Mouse (Mus musculus) CD4-positive, CD25-positive, alpha-beta regulatory T cell, adult 2 months (primary cell): ENCODE measurements around the gene Fbxw8.

ENCODE experiments used
- DNase-seq: peaks from one replicate; pipeline ENCODE4 v3.0.0-alpha.2; 2012; ENCODE audit warnings: low read depth, low spot score

Fbxw8 gene

GRCm38 (mm10) chr5:118156976-118157375 lies 1.7 kb upstream of the Fbxw8 start:
- DNase-seq: no peak

GRCm38 (mm10) chr5:118155565-118155947 lies 292 bp upstream of the Fbxw8 start:
- DNase-seq: no peak

GRCm38 (mm10) chr5:118149711-118150110 lies 5.6 kb downstream of the Fbxw8 start:
- no peak for DNase-seq

- DNase-seq: no peak
Observed at GRCm38 (mm10) chr5:118147264-118147663, 8.0 kb downstream of the Fbxw8 start.

GRCm38 (mm10) chr5:118145999-118146679 lies 9.1 kb downstream of the Fbxw8 start:
- DNase-seq: no peak

GRCm38 (mm10) chr5:118145458-118145857 lies 9.8 kb downstream of the Fbxw8 start:
- no peak for DNase-seq

GRCm38 (mm10) chr5:118144770-118145169 lies 10.5 kb downstream of the Fbxw8 start:
- DNase-seq: no peak

GRCm38 (mm10) chr5:118144327-118144726 lies 10.9 kb downstream of the Fbxw8 start:
- no peak for DNase-seq

- DNase-seq: no peak
Observed at GRCm38 (mm10) chr5:118143211-118144026, 11.8 kb downstream of the Fbxw8 start.

- no peak for DNase-seq
Observed at GRCm38 (mm10) chr5:118142471-118142870, 12.8 kb downstream of the Fbxw8 start.

GRCm38 (mm10) chr5:118139630-118140029 lies 15.6 kb downstream of the Fbxw8 start:
- DNase-seq: no peak

- DNase-seq: no peak
Observed at GRCm38 (mm10) chr5:118136391-118136790, 18.9 kb downstream of the Fbxw8 start.

- no peak for DNase-seq
Observed at GRCm38 (mm10) chr5:118128651-118129050, 26.6 kb downstream of the Fbxw8 start.

- no peak for DNase-seq
Observed at GRCm38 (mm10) chr5:118128208-118128607, 27.1 kb downstream of the Fbxw8 start.

GRCm38 (mm10) chr5:118126671-118127070 lies 28.6 kb downstream of the Fbxw8 start:
- DNase-seq: no peak

GRCm38 (mm10) chr5:118123096-118123495 lies 32.2 kb downstream of the Fbxw8 start:
- no peak for DNase-seq

GRCm38 (mm10) chr5:118121928-118122327 lies 33.3 kb downstream of the Fbxw8 start:
- peak; percentile 41 for DNase-seq

- no peak for DNase-seq
Observed at GRCm38 (mm10) chr5:118120670-118121069, 34.6 kb downstream of the Fbxw8 start.

- DNase-seq: no peak
Observed at GRCm38 (mm10) chr5:118118922-118119321, 36.3 kb downstream of the Fbxw8 start.

- DNase-seq: no peak
Observed at GRCm38 (mm10) chr5:118118351-118118750, 36.9 kb downstream of the Fbxw8 start.

GRCm38 (mm10) chr5:118113617-118114016 lies 41.6 kb downstream of the Fbxw8 start:
- no peak for DNase-seq

- no peak for DNase-seq
Observed at GRCm38 (mm10) chr5:118113043-118113442, 42.2 kb downstream of the Fbxw8 start.
